Mouse (Mus musculus): ENCODE results near the gene Olfr1420. TPM values are rescaled to one million over a fixed set of nuclear protein-coding genes. Genes with fewer than 3 reads are reported as not detected.

Gene Olfr1420
- polyA plus RNA-seq (2015; fragmentation: Illumina TruSeq; extraction: RNeasy Lipid Tissue Mini Kit (QIAGEN cat#74804); ENCODE audit: low read depth, low replicate concordance), result not detected

DNA sequence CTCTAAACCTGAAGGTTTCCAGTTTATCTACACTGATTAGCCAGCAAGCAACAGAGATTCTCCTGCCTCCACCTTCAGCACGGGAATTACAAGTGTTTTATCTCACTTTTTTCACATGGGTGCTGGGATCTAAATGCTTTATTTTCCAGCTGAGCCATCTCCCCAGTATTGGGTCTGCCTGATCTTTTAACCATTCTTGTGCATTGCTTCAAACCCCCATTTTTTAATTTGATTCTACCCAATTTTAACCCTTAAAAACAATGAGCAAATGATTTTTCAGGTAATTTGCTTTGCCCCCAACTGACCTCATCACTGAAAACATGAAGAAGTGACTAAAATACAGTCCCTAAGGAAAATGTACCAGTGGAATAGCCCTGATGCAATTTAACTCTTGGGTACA is at the start of gene Olfr1420:
Gene Olfr1420, plus strand, starts transcription at position 301 of the 400 bp plus-strand sequence.

DNA sequence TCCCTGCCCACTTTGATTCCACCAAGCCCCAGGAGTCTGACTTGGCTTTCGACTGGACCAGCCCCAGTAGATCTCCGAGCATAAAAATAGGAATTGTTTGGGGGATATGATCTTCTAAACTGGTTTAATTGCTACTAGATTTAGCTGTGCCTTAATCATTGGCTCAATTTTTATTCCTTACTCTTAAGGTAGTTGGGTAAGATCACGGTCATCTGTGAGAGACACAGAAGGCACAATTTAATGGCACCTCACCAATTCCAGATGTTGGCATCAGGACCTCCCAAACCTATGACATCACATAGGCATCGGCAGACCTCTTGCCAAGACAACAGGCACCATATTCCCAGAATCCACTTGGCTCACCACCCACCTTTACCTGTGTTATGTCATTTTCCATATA is 47.2 kb upstream of the Olfr1420 start, which contains the start of gene Olfr1417:
Gene Olfr1417, minus strand, starts transcription at position 101 of the 400 bp plus-strand sequence.

GRCm38 (mm10) chr19:11860966-11861365 is 25.4 kb upstream of the Olfr1420 start, which contains the start of gene Olfr1418:
Gene Olfr1418, minus strand, starts transcription at chr19:11861066.

GRCm38 (mm10) chr19:11875006-11875405 is 11.4 kb upstream of the Olfr1420 start, which contains the start of gene Olfr1419:
Gene Olfr1419, minus strand, starts transcription at chr19:11875106.

GRCm38 (mm10) chr19:11912037-11912532 is 25.7 kb downstream of the Olfr1420 start, which contains the start of gene Patl1:
Gene Patl1, plus strand, starts transcription at chr19:11912399.

Other genes with a start within 250 kb of the Olfr1420 start
- gene Ms4a3, start 245.7 kb upstream of the Olfr1420 start, polyA plus RNA-seq (2015; fragmentation: Illumina TruSeq; extraction: RNeasy Lipid Tissue Mini Kit (QIAGEN cat#74804); ENCODE audit: low read depth, low replicate concordance), result not detected
- gene Oosp2, start 226.0 kb upstream of the Olfr1420 start, polyA plus RNA-seq (2015; fragmentation: Illumina TruSeq; extraction: RNeasy Lipid Tissue Mini Kit (QIAGEN cat#74804); ENCODE audit: low read depth, low replicate concordance), result not detected
- gene Oosp1, start 195.4 kb upstream of the Olfr1420 start, polyA plus RNA-seq (2015; fragmentation: Illumina TruSeq; extraction: RNeasy Lipid Tissue Mini Kit (QIAGEN cat#74804); ENCODE audit: low read depth, low replicate concordance), result not detected
- not detected for gene Oosp3, start 189.5 kb upstream of the Olfr1420 start, polyA plus RNA-seq (2015; fragmentation: Illumina TruSeq; extraction: RNeasy Lipid Tissue Mini Kit (QIAGEN cat#74804); ENCODE audit: low read depth, low replicate concordance)
- not detected for gene Gif, start 139.0 kb upstream of the Olfr1420 start, polyA plus RNA-seq (2015; fragmentation: Illumina TruSeq; extraction: RNeasy Lipid Tissue Mini Kit (QIAGEN cat#74804); ENCODE audit: low read depth, low replicate concordance)
- gene Mrpl16, start 116.2 kb upstream of the Olfr1420 start, polyA plus RNA-seq (2015; fragmentation: Illumina TruSeq; extraction: RNeasy Lipid Tissue Mini Kit (QIAGEN cat#74804); ENCODE audit: low read depth, low replicate concordance), result 59.0 TPM
- 34.6 TPM for gene Stx3, start 67.2 kb upstream of the Olfr1420 start, polyA plus RNA-seq (2015; fragmentation: Illumina TruSeq; extraction: RNeasy Lipid Tissue Mini Kit (QIAGEN cat#74804); ENCODE audit: low read depth, low replicate concordance)
- gene Olfr1417, start 47.3 kb upstream of the Olfr1420 start, polyA plus RNA-seq (2015; fragmentation: Illumina TruSeq; extraction: RNeasy Lipid Tissue Mini Kit (QIAGEN cat#74804); ENCODE audit: low read depth, low replicate concordance), result not detected
- not detected for gene Olfr1418, start 25.5 kb upstream of the Olfr1420 start, polyA plus RNA-seq (2015; fragmentation: Illumina TruSeq; extraction: RNeasy Lipid Tissue Mini Kit (QIAGEN cat#74804); ENCODE audit: low read depth, low replicate concordance)
- not detected for gene Olfr1419, start 11.5 kb upstream of the Olfr1420 start, polyA plus RNA-seq (2015; fragmentation: Illumina TruSeq; extraction: RNeasy Lipid Tissue Mini Kit (QIAGEN cat#74804); ENCODE audit: low read depth, low replicate concordance)
- 13.3 TPM for gene Patl1, start 25.8 kb downstream of the Olfr1420 start, polyA plus RNA-seq (2015; fragmentation: Illumina TruSeq; extraction: RNeasy Lipid Tissue Mini Kit (QIAGEN cat#74804); ENCODE audit: low read depth, low replicate concordance)
- gene Osbp, start 79.4 kb downstream of the Olfr1420 start, polyA plus RNA-seq (2015; fragmentation: Illumina TruSeq; extraction: RNeasy Lipid Tissue Mini Kit (QIAGEN cat#74804); ENCODE audit: low read depth, low replicate concordance), result 35.7 TPM
- gene Olfr1423, start 154.8 kb downstream of the Olfr1420 start, polyA plus RNA-seq (2015; fragmentation: Illumina TruSeq; extraction: RNeasy Lipid Tissue Mini Kit (QIAGEN cat#74804); ENCODE audit: low read depth, low replicate concordance), result not detected
- gene Olfr1424, start 176.1 kb downstream of the Olfr1420 start, polyA plus RNA-seq (2015; fragmentation: Illumina TruSeq; extraction: RNeasy Lipid Tissue Mini Kit (QIAGEN cat#74804); ENCODE audit: low read depth, low replicate concordance), result not detected
- not detected for gene Olfr1425, start 191.2 kb downstream of the Olfr1420 start, polyA plus RNA-seq (2015; fragmentation: Illumina TruSeq; extraction: RNeasy Lipid Tissue Mini Kit (QIAGEN cat#74804); ENCODE audit: low read depth, low replicate concordance)
- gene Olfr1426, start 205.4 kb downstream of the Olfr1420 start, polyA plus RNA-seq (2015; fragmentation: Illumina TruSeq; extraction: RNeasy Lipid Tissue Mini Kit (QIAGEN cat#74804); ENCODE audit: low read depth, low replicate concordance), result not detected
- gene Olfr1427, start 216.8 kb downstream of the Olfr1420 start, polyA plus RNA-seq (2015; fragmentation: Illumina TruSeq; extraction: RNeasy Lipid Tissue Mini Kit (QIAGEN cat#74804); ENCODE audit: low read depth, low replicate concordance), result not detected
- not detected for gene Olfr1428, start 229.3 kb downstream of the Olfr1420 start, polyA plus RNA-seq (2015; fragmentation: Illumina TruSeq; extraction: RNeasy Lipid Tissue Mini Kit (QIAGEN cat#74804); ENCODE audit: low read depth, low replicate concordance)
- gene Olfr76, start 236.6 kb downstream of the Olfr1420 start, polyA plus RNA-seq (2015; fragmentation: Illumina TruSeq; extraction: RNeasy Lipid Tissue Mini Kit (QIAGEN cat#74804); ENCODE audit: low read depth, low replicate concordance), result not detected

Measured in brain, adult 10 weeks (tissue).